Mouse (Mus musculus): Measurements from ENCODE around the gene Cd40lg.

Cd40lg gene

GRCm38 (mm10) chrX:57263515-57263914 lies 51.6 kb downstream of the Cd40lg start:
- DNase-seq (ENCODE audit: low spot score), result no peak
